Mouse (Mus musculus) spleen, adult 2 months (tissue): ENCODE measurements around the gene Pcdh7. TPM values are rescaled to one million over a fixed set of nuclear protein-coding genes. Genes with fewer than 3 reads are reported as not detected.

Source experiments
- DNase-seq, 2 experiments: peaks; one replicate each; pipeline versions ENCODE4 v3.0.0 to v3.0.0-alpha.2; 2012 to 2021; ENCODE audit warnings: low spot score in 2 of 2, low read depth in 1 of 2
- H3K27ac ChIP-seq: fragments of 200-500 bp; 2 replicates; pipeline ENCODE4 v1.5.1; 2012; ENCODE audit warnings: low read length, inconsistent platforms; ENCODE audit not compliant: insufficient read depth
- H3K27me3 ChIP-seq: fragments of 200-500 bp; 2 replicates; pipeline ENCODE4 v1.6.1; 2012; ENCODE audit warnings: mild to moderate bottlenecking, moderate library complexity, low read length, inconsistent platforms; ENCODE audit not compliant: control insufficient read depth, insufficient read depth
- H3K36me3 ChIP-seq: fragments of 200-500 bp; 2 replicates; pipeline ENCODE4 v1.6.1; 2012; ENCODE audit warnings: mild to moderate bottlenecking, low read length, inconsistent platforms; ENCODE audit not compliant: control insufficient read depth, insufficient read depth
- H3K4me1 ChIP-seq: fragments of 200-500 bp; 2 replicates; pipeline ENCODE4 v1.6.1; 2011; ENCODE audit warnings: inconsistent platforms; ENCODE audit not compliant: control insufficient read depth, insufficient read depth, insufficient read length
- H3K4me3 ChIP-seq: fragments of 200-500 bp; 2 replicates; pipeline ENCODE4 v1.5.1; 2011; ENCODE audit warnings: mild to moderate bottlenecking, inconsistent platforms; ENCODE audit not compliant: insufficient read depth, insufficient read length; ENCODE audit errors: extremely low read depth
- CTCF ChIP-seq: fragments of 200-500 bp; IDR thresholded peaks from 2 replicates; pipeline ENCODE4 v1.5.1; 2011; ENCODE audit warnings: mild to moderate bottlenecking, inconsistent platforms; ENCODE audit not compliant: insufficient read depth, insufficient read length, insufficient replicate concordance; ENCODE audit errors: extremely low read depth
- POLR2A ChIP-seq: fragments of 200-500 bp; IDR thresholded peaks from 2 replicates; pipeline ENCODE4 v1.6.1; 2011; ENCODE audit warnings: low read depth, low read length, inconsistent platforms
- WGBS: fragments of 180-500 bp; shearing (Covaris S2); methylation state at CpG from one replicate; pipeline ENCODE4 v1.1.7; 2018; 5-methylcytosine and 5-hydroxymethylcytosine counted together
- polyA plus RNA-seq: library from polyadenylated mRNA; depleted of rRNA; stranded (reverse); fragments of >200 nt; gene quantifications from 2 replicates; pipeline ENCODE4 v1.2.3, GENCODE M21; 2012

The Pcdh7 gene
- polyA plus RNA-seq, 1 experiment = 2.8 TPM

DNA sequence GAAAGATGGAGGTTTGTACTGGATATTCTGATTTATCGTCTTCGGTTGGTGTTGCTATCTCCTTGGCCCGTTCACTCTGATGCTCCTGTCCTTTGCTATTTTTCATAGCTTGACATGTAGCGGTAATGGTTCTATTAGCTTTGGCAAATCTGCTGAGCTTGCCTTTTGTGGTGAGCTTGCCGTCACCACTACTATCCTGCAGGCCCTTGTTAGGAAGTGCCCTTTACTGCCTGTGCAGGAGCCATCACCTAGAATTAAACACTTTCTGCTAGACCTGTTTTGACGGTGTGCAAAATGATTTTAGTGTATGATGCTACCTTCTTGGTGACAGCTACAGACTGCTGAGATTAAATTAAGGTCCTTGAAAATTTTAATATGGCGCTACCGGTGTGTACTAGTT lies 103.3 kb downstream of the Pcdh7 start:
- 91% methylated on average over 8 of the region's 8 CpGs for WGBS

DNA sequence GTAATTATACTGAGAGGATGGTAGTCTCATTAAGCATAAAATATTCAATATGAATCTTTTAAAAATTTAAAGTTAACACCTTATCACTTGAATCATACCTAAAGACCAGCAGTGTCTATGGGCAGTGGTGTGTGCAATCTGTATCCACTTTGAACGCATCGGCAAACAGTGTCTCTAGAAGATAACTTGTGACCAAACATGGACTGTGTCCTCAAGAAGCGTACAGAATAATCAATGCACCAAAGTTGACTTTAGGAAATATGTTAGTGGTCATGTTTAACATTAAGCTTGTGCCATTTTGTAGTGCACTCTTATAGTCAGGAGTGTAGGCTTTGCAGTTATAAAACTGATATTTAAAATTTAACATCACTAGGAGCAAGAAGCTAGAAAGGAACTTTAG lies 110.7 kb downstream of the Pcdh7 start:
- H3K4me1 ChIP-seq = no peaks in the 10 kb centered on the region
- 96% methylated on average over 3 of the region's 3 CpGs for WGBS
- no peaks in the 10 kb centered on the region for H3K36me3 ChIP-seq
- no peak overlapping the region for H3K4me3 ChIP-seq
- DNase-seq = no peak
- no peaks in the 10 kb centered on the region for H3K27me3 ChIP-seq
- H3K27ac ChIP-seq = no peak overlapping the region
- TF ChIP-seq POLR2A (no peak), CTCF (no peak)

More for the DNA sequence above, 103.3 kb downstream of the Pcdh7 start:
- Histone ChIP-seq H3K27me3 (no peaks in the 10 kb centered on the region), H3K4me3 (no peak overlapping the region), H3K4me1 (no peaks in the 10 kb centered on the region), H3K27ac (no peak overlapping the region), H3K36me3 (no peaks in the 10 kb centered on the region)
- no peak for DNase-seq
- TF ChIP-seq POLR2A = no peak
- TF ChIP-seq CTCF = no peak

DNA sequence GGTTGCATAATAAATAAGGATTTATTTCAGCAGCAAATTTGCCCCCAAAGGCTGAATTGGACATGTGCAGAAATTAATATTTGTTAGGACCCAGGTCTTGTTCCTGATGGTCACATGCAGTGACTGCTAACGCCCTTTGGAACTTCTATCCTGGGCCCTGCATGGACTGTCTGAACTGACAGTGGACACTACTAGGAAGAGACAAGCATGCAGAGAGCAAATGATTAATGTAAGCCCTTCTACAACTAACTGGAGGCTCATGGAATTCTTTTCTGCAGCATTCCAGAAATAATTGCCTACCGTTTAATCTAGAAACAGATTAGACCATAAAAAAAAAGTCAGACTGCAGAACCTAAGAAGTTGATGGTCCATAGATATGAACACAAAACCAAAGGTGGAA lies 119.4 kb downstream of the Pcdh7 start:
- no peaks in the 10 kb centered on the region for H3K4me1 ChIP-seq
- no peaks in the 10 kb centered on the region for H3K36me3 ChIP-seq
- H3K27ac ChIP-seq = no peak overlapping the region
- H3K4me3 ChIP-seq = no peak overlapping the region
- 84% methylated on average over 2 of the region's 2 CpGs for WGBS
- H3K27me3 ChIP-seq = no peaks in the 10 kb centered on the region
- DNase-seq = no peak
- TF ChIP-seq CTCF = no peak
- no peak for TF ChIP-seq POLR2A

DNA sequence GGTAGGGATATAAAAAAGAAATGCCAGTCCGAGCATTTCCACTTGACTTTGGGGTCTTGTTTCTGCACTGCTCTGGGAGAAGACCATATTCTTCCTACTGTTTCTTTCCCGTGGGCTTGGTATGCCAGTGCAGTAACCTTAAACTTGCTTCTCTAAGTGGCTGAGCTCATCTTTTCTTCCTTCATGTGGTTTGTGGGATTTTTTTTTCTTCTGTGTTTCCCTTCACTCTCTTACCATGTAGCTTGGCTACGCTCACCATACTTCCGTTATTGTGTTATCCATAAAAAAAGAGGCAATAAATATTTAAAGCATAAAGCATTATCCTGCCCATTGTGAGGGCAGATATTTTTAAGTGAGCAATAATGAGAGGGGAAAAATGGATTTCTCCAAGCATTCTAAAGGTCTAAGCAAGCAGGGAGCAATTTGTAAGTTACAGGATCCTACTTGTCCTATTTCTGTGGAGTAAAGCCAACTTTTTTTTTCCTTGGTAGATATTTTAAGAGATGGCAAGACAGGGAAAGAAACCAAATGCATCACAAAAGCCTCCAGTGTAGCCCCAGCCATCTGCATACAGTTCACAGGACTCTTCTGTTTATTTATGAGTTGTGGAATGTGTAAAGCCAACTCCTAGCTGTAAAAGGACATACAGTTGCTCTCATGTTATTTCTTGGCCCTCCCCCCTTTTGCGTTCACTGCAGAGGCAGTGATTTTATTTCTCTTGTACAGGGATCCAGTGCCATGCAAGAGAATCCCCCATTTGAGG lies 123.8 kb downstream of the Pcdh7 start:
- WGBS = 57% methylated on average over 5 of the region's 5 CpGs
- H3K27me3 ChIP-seq = no peaks in the 10 kb centered on the region
- H3K4me3 ChIP-seq = no peak overlapping the region
- DNase-seq = no peak
- no peak for TF ChIP-seq POLR2A
- no peak for TF ChIP-seq CTCF
- H3K36me3 ChIP-seq = no peaks in the 10 kb centered on the region
- H3K27ac ChIP-seq = no peak overlapping the region
- H3K4me1 ChIP-seq = no peaks in the 10 kb centered on the region

DNA sequence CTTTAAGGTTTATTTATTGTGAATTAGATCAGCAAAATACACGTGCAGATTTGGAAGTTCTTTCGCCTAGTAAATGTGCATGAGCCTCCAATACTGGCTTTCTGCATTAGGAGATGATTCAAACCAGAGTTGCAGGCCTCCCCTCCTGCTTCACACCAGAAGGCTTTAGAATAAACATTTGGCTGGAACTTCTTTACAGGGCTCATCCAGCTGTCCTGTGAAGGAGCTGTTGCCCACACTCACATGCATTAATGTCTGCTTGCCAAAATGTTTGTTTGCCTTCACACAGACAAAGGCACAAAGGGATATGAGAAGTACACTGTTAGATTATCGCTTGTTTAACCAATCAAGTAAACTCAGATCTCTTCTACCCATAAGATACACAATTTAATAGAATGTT lies 129.7 kb downstream of the Pcdh7 start:
- Histone ChIP-seq H3K36me3 (no peaks in the 10 kb centered on the region), H3K4me3 (no peak overlapping the region), H3K4me1 (no peaks in the 10 kb centered on the region), H3K27me3 (no peaks in the 10 kb centered on the region), H3K27ac (no peak overlapping the region)
- DNase-seq = no peak
- TF ChIP-seq POLR2A = no peak
- no peak for TF ChIP-seq CTCF
- 72% methylated on average over 3 of the region's 3 CpGs for WGBS

DNA sequence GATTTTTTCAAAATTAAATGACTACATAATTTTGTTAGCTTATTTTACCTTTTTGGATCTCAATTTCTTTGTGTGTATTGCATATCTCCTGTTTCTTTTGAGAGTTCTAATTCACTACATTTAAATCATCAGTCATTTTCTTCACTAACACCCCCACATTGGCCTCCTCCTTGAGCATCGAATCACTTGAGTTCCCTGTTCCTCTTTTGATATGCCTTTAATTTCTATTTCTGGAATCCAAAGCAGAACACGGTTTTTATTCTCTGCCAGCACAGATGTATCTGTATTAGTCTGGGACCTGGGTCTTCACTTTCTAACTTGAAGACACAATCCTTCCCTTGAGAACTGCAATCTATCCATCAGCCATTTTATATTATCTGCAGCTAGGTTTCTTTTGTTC lies 132.3 kb downstream of the Pcdh7 start:
- H3K27ac ChIP-seq = no peak overlapping the region
- H3K4me1 ChIP-seq = no peaks in the 10 kb centered on the region
- H3K4me3 ChIP-seq = no peak overlapping the region
- no peaks in the 10 kb centered on the region for H3K36me3 ChIP-seq
- TF ChIP-seq POLR2A = no peak
- TF ChIP-seq CTCF = no peak
- H3K27me3 ChIP-seq = no peaks in the 10 kb centered on the region
- no peak for DNase-seq
- 13% methylated on average over 2 of the region's 2 CpGs for WGBS

GRCm38 (mm10) chr5:57857316-57857715 lies 139.5 kb downstream of the Pcdh7 start:
- no peak for DNase-seq
- no peak overlapping the region for H3K4me3 ChIP-seq
- no peak overlapping the region for H3K27ac ChIP-seq
- no peaks in the 10 kb centered on the region for H3K4me1 ChIP-seq
- TF ChIP-seq CTCF (no peak), POLR2A (no peak)
- H3K36me3 ChIP-seq = no peaks in the 10 kb centered on the region
- no peaks in the 10 kb centered on the region for H3K27me3 ChIP-seq
- 12% methylated on average over 3 of the region's 3 CpGs for WGBS

DNA sequence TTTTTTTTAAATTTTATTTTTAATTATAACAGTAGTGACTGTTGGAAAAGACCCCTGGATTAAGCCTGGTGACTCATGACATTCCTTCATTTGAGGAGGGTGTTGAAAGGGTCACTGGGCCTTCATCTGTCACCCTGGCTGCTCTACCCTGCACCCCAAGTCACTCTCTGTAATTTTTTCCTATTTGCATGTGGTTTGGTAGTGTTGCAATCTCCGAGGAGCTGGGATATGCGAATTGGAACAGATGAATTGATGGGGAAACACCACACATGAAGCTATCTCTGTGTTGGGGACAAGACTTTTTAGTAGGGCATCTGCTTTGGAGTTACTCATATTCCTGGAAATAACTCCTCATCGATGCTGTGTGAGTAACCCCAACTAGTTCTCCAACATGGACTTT lies 146.5 kb downstream of the Pcdh7 start:
- no peaks in the 10 kb centered on the region for H3K27me3 ChIP-seq
- TF ChIP-seq CTCF (no peak), POLR2A (no peak)
- DNase-seq = no peak
- no peaks in the 10 kb centered on the region for H3K4me1 ChIP-seq
- H3K36me3 ChIP-seq = no peaks in the 10 kb centered on the region
- H3K4me3 ChIP-seq = no peak overlapping the region
- no peak overlapping the region for H3K27ac ChIP-seq
- WGBS = 85% methylated on average over 3 of the region's 3 CpGs
